Mouse (Mus musculus) erythroid progenitor cell, adult 5-6 weeks (primary cell): ENCODE data around the gene Usp45. TPM values are rescaled to one million over a fixed set of nuclear protein-coding genes. Genes with fewer than 3 reads are reported as not detected.

Source experiments
- total RNA-seq, 2 experiments: library from RNA; stranded (forward) in 1 of 2; stranded (reverse) in 1 of 2; fragments of 150-400 nt in 1 of 2; fragments of 186-747, 209-891 nt in 1 of 2; gene quantifications; 2 replicates each; pipeline versions ENCODE4 v1.2.3 to v1.2.4; 2015 to 2017; ENCODE audit warnings: low replicate concordance in 2 of 2

The Usp45 gene
- total RNA-seq, 2 experiments from 2014 or later, result 46.3 to 69.2 TPM

Other genes with a start within 250 kb of the Usp45 start
- gene Prdm13, start 81.2 kb upstream of the Usp45 start, total RNA-seq (2015; ENCODE audit: low replicate concordance), result not detected in 2 replicates
- gene Prdm13, start 81.2 kb upstream of the Usp45 start, total RNA-seq (2017; ENCODE audit: low replicate concordance), result not detected in 2 replicates
- 24.5 and 28.5 TPM in 2 replicates for gene Ccnc, start 39.5 kb upstream of the Usp45 start, total RNA-seq (2015; ENCODE audit: low replicate concordance)
- 19.3 and 23.9 TPM in 2 replicates for gene Ccnc, start 39.5 kb upstream of the Usp45 start, total RNA-seq (2017; ENCODE audit: low replicate concordance)
- 5.4 and 10.9 TPM in 2 replicates for gene Tstd3, start 56 bp downstream of the Usp45 start, total RNA-seq (2015; ENCODE audit: low replicate concordance)
- 1.5 and 8.5 TPM in 2 replicates for gene Tstd3, start 56 bp downstream of the Usp45 start, total RNA-seq (2017; ENCODE audit: low replicate concordance)
- 314 and 393 TPM in 2 replicates for gene Pnisr, start 80.4 kb downstream of the Usp45 start, total RNA-seq (2015; ENCODE audit: low replicate concordance)
- gene Pnisr, start 80.4 kb downstream of the Usp45 start, total RNA-seq (2017; ENCODE audit: low replicate concordance), result 251 and 277 TPM in 2 replicates
- gene Coq3, start 112.5 kb downstream of the Usp45 start, total RNA-seq (2015; ENCODE audit: low replicate concordance), result 7.1 TPM in 1 of 2 replicates, not detected in the other
- 2.7 TPM in 1 of 2 replicates, not detected in the other for gene Coq3, start 112.5 kb downstream of the Usp45 start, total RNA-seq (2017; ENCODE audit: low replicate concordance)
- gene Faxc, start 164.2 kb downstream of the Usp45 start, total RNA-seq (2015; ENCODE audit: low replicate concordance), result not detected in 2 replicates
- gene Faxc, start 164.2 kb downstream of the Usp45 start, total RNA-seq (2017; ENCODE audit: low replicate concordance), result not detected in 2 replicates